Mouse (Mus musculus) embryonic facial prominence, embryonic 14.5 days (tissue): ENCODE measurements at regions not wholly inside any gene's neighbourhood (a gene's known extent, or its start where the extent isn't known, plus 50 kb on each side); places are given as distances from the start of the nearest gene placed in this dataset.

Experiments used
- ATAC-seq: fragments of 200-750 bp; cut with Nextera tagmentation; 2 replicates; pipeline ENCODE4 v1.8.0; 2017; ENCODE audit warnings: low read depth, moderate number of reproducible peaks, moderate TSS enrichment
- DNase-seq: peaks from one replicate; pipeline ENCODE4 v3.0.0-alpha.2; 2015; ENCODE audit warnings: low spot score
- H3K27ac ChIP-seq: fragments of 300-500 bp; sonication (generic); replicated peaks from 2 replicates; pipeline ENCODE4 v1.5.1; 2014; ENCODE audit warnings: low read depth, mild to moderate bottlenecking, low read length, moderate library complexity
- H3K27me3 ChIP-seq: fragments of 300-500 bp; sonication (generic); replicated peaks from 2 replicates; pipeline ENCODE4 v1.6.1; 2014; ENCODE audit warnings: low read length; ENCODE audit not compliant: control insufficient read depth, insufficient read depth
- H3K36me3 ChIP-seq: fragments of 300-500 bp; sonication (generic); 2 replicates; pipeline ENCODE4 v1.6.1; 2014; ENCODE audit warnings: low read length, mixed read lengths; ENCODE audit not compliant: control insufficient read depth, insufficient read depth
- H3K4me1 ChIP-seq: fragments of 300-500 bp; sonication (generic); 2 replicates; pipeline ENCODE4 v1.6.1; 2014; ENCODE audit warnings: antibody characterized with exemption, low read length; ENCODE audit not compliant: control insufficient read depth, insufficient read depth
- H3K4me2 ChIP-seq: fragments of 300-500 bp; sonication (generic); 2 replicates; pipeline ENCODE4 v1.6.1; 2014; ENCODE audit warnings: low read depth, mild to moderate bottlenecking, low read length, moderate library complexity, mixed read lengths
- H3K4me3 ChIP-seq: fragments of 300-500 bp; sonication (generic); 2 replicates; pipeline ENCODE4 v1.5.1; 2014; ENCODE audit warnings: low read depth, mild to moderate bottlenecking, low read length
- H3K9ac ChIP-seq: fragments of 300-500 bp; sonication (generic); 2 replicates; pipeline ENCODE4 v1.6.1; 2014; ENCODE audit warnings: low read depth, mild to moderate bottlenecking, low read length, moderate library complexity, mixed read lengths
- H3K9me3 ChIP-seq: fragments of 300-500 bp; sonication (generic); 2 replicates; pipeline ENCODE4 v1.6.1; 2016; ENCODE audit warnings: low read length; ENCODE audit not compliant: control insufficient read depth
- WGBS: fragments of 180-500 bp; shearing (Covaris S2); extraction: QIAGEN DNeasy Blood & Tissue Kit; methylation state at CpG from one replicate; pipeline ENCODE4 v1.1.7; 2014; 5-methylcytosine and 5-hydroxymethylcytosine counted together

GRCm38 (mm10) chr6:127373052-127373451, 73.6 kb upstream of the Parp11 start:
- no peaks in the 10 kb centered on the region for H3K36me3 ChIP-seq
- H3K4me3 ChIP-seq = no peak overlapping the region
- H3K9me3 ChIP-seq = no peaks in the 10 kb centered on the region
- H3K27ac ChIP-seq = no peak overlapping the region
- H3K9ac ChIP-seq = no peak overlapping the region
- no peak for ATAC-seq
- H3K4me2 ChIP-seq = no peak overlapping the region
- 81% methylated on average over 5 of the region's 5 CpGs for WGBS
- H3K27me3 ChIP-seq = no peaks in the 10 kb centered on the region
- DNase-seq = no peak
- peaks cover 16% of the 10 kb centered on the region for H3K4me1 ChIP-seq

DNA sequence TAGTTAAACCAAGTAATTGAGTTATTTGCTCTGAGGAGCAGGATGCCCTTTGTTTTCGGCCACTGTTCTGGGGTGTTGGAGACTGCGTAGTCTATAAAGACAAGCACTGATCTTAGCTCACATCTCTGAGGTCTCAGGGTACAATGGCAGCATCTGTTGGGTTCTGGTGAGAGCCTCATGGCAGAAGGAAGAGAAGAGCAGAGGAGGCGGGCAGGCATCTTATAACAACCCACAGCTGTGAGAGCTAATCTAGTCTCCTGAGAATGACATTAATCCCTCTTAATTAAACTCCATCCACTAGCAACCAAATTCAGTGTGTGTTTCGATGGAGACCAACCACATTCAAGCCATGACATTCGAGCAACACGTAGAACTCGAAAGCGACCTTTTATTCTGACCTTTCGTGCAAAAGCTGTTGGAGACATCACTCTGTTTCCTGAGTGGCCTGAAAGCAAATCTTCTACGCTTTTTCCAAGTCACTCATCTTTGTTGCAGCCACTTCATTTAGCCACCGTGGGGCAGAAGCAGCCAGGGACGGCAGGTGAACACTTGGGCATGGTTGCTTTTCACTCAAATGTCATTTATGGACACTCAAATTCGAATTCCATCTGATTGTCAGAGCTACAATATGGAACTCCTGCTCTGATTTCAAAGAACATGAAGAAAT, 72.7 kb upstream of the Parp11 start:
- WGBS = 66% methylated on average over 13 of the region's 13 CpGs
- Histone ChIP-seq H3K4me2 (no peak overlapping the region), H3K27ac (no peak overlapping the region), H3K4me1 (peaks cover 16% of the 10 kb centered on the region), H3K4me3 (no peak overlapping the region), H3K36me3 (no peaks in the 10 kb centered on the region), H3K27me3 (no peaks in the 10 kb centered on the region), H3K9ac (no peak overlapping the region), H3K9me3 (no peaks in the 10 kb centered on the region)
- ATAC-seq (no peak), DNase-seq (no peak)

- WGBS = 26% methylated on average over 12 of the region's 12 CpGs
- H3K36me3 ChIP-seq = no peaks in the 10 kb centered on the region
- no peaks in the 10 kb centered on the region for H3K9me3 ChIP-seq
- peaks cover 16% of the 10 kb centered on the region for H3K4me1 ChIP-seq
- ATAC-seq (peak; percentile 38; the same call in 1 of the 2 replicates), DNase-seq (peak; percentile 83)
- H3K9ac ChIP-seq = no peak overlapping the region
- no peak overlapping the region for H3K4me2 ChIP-seq
- no peak overlapping the region for H3K27ac ChIP-seq
- H3K4me3 ChIP-seq = no peak overlapping the region
- H3K27me3 ChIP-seq = no peaks in the 10 kb centered on the region
Observed at GRCm38 (mm10) chr6:127374464-127375143, 72.0 kb upstream of the Parp11 start.

DNA sequence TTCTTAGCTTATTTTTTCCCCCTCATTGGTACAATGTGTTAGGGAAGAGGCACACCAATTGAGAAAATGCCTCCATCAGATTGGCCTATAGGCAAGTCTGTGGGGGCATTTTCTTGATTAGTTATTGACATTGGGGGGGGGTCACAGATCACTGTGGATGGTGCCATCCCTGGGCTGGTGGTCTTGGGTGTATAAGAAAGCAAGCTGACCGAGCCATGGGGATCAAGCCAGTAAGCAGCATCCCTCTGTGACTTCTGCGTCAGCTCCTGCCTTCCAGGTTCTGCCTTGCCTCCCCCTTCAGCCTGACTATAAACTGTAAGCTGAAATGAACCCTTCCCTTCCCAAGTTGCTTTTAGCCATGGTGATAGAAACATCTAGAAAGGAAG, 71.5 kb upstream of the Parp11 start:
- no peaks in the 10 kb centered on the region for H3K36me3 ChIP-seq
- peak overlapping the region; percentile 22; the same call in 1 of the 2 replicates for H3K27ac ChIP-seq
- DNase-seq = no peak
- 71% methylated on average over 2 of the region's 2 CpGs for WGBS
- H3K27me3 ChIP-seq = no peaks in the 10 kb centered on the region
- H3K9me3 ChIP-seq = no peaks in the 10 kb centered on the region
- peaks cover 16% of the 10 kb centered on the region for H3K4me1 ChIP-seq
- no peak for ATAC-seq
- no peak overlapping the region for H3K9ac ChIP-seq
- no peak overlapping the region for H3K4me3 ChIP-seq
- H3K4me2 ChIP-seq = no peak overlapping the region

DNA sequence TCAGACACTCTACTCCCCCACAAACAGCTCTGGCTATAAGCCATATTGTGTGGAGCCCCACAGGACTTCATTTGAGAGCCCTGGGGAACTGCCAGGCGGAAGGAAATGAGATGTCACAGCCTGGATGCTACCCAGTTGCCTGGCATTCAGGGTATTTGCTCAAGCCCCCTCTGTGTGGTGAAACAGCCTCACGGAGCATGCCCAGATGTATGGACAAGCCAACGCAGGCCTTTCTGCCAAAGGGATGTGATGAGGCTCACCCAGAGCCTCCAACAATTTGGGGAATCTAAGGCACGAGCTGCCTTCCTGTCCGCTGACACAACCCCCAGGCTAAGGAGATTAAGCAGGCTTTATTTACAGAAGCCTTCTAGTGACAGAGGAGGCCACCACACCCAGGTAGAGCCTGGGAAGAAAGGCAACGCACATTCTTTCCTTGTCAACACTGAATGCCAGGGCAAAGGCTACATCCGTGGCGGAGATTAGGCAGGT, 70.9 kb upstream of the Parp11 start:
- peak; percentile 73 for ATAC-seq
- Histone ChIP-seq H3K9ac (no peak overlapping the region), H3K9me3 (no peaks in the 10 kb centered on the region), H3K27me3 (no peaks in the 10 kb centered on the region), H3K4me3 (no peak overlapping the region), H3K36me3 (no peaks in the 10 kb centered on the region), H3K4me1 (peaks cover 16% of the 10 kb centered on the region), H3K4me2 (no peak overlapping the region), H3K27ac (no peak overlapping the region)
- 45% methylated on average over 8 of the region's 8 CpGs for WGBS
- DNase-seq = peak; percentile 80

- Histone ChIP-seq H3K4me3 (no peak overlapping the region), H3K4me1 (peaks cover 16% of the 10 kb centered on the region), H3K9ac (no peak overlapping the region), H3K36me3 (no peaks in the 10 kb centered on the region), H3K4me2 (no peak overlapping the region), H3K27ac (no peak overlapping the region), H3K9me3 (no peaks in the 10 kb centered on the region), H3K27me3 (no peaks in the 10 kb centered on the region; the same call in 1 of the 2 replicates)
- ATAC-seq (no peak), DNase-seq (no peak)
- WGBS = 97% methylated on average over 1 of the region's 1 CpGs
Observed at GRCm38 (mm10) chr6:127378701-127379100, 67.9 kb upstream of the Parp11 start.

DNA sequence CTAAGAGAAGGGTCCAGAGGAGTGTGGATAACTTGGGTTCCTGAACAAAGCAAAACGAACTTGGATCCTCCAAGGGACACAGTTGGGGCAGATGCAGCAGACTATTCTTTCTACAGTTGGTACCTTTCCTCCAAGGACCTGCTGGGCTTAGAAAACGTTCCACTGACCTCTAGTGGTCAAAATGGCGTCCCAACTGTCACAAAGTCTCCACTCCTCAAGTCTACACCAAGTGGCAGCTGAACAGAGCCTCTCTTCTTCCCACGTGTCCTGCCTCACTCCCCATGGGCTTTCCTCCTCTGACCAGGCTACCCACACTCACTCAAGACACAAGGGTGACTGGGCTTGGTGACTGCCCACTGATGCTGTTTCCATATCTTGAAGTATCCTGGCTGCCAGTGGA, 67.1 kb upstream of the Parp11 start:
- no peak overlapping the region for H3K9ac ChIP-seq
- 9% methylated on average over 4 of the region's 4 CpGs for WGBS
- H3K4me2 ChIP-seq = no peak overlapping the region
- no peaks in the 10 kb centered on the region for H3K9me3 ChIP-seq
- no peaks in the 10 kb centered on the region; the same call in 1 of the 2 replicates for H3K27me3 ChIP-seq
- no peak for DNase-seq
- no peaks in the 10 kb centered on the region for H3K36me3 ChIP-seq
- H3K27ac ChIP-seq = no peak overlapping the region
- ATAC-seq = no peak
- H3K4me3 ChIP-seq = no peak overlapping the region
- H3K4me1 ChIP-seq = peaks cover 10% of the 10 kb centered on the region

DNA sequence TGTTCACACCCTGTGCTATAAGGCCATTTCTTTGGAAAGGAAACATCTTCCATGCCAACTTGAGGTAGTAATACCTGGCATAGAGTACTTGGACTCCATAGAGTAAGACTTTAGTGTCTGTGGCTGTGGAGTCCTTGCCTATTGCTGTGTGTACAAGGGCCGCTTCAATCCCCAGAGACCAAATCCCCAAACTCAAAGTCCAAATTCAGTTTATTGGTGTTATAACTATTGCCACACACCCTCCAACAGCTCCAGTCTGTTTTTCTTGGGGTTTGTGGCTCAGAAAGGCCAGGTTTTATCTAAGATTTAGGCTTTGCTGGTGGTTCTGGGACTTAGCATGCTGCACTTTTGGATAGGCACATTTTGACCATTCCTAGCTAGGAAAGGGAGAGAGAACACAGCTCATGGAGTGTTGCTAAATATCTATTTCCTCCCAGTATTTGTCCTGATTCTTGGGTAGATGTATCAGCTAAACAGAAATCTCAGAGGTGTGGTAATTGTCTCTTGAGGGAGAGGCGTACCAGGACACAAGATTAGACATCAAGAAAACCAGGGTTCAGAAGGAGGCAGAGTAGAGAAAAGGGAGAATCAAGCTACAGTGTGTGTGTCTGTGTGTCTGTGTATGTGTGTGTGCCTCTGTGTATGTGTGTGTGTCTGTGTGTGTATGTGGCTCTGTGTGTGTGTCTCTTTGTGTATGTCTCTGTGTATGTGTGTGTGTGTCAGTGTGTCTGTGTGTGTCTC, 65.3 kb upstream of the Parp11 start:
- Histone ChIP-seq H3K9ac (no peak overlapping the region), H3K4me1 (no peaks in the 10 kb centered on the region), H3K27ac (no peak overlapping the region), H3K27me3 (no peaks in the 10 kb centered on the region; the same call in 1 of the 2 replicates), H3K9me3 (no peaks in the 10 kb centered on the region), H3K36me3 (no peaks in the 10 kb centered on the region), H3K4me2 (no peak overlapping the region), H3K4me3 (no peak overlapping the region)
- ATAC-seq = no peak
- DNase-seq = no peak
- WGBS = 87% methylated on average over 2 of the region's 2 CpGs
